Mouse (Mus musculus): Measurements from ENCODE around the gene Mesp1.

Mesp1 gene

GRCm38 (mm10) chr7:79793688-79794087 is at the start of gene Mesp1:
Gene Mesp1, minus strand, starts transcription at chr7:79793788.
- no peak for DNase-seq (ENCODE audit: low read depth, low spot score)

- DNase-seq (ENCODE audit: low read depth, low spot score), result no peak
These were observed 48.6 kb upstream of the Mesp1 start for GRCm38 (mm10) chr7:79842163-79842562.

GRCm38 (mm10) chr7:79837247-79837646 is 43.7 kb upstream of the Mesp1 start:
- no peak for DNase-seq (ENCODE audit: low read depth, low spot score)

GRCm38 (mm10) chr7:79835196-79835595 is 41.6 kb upstream of the Mesp1 start:
- DNase-seq (ENCODE audit: low read depth, low spot score), result no peak

- no peak for DNase-seq (ENCODE audit: low read depth, low spot score)
These were observed 39.4 kb upstream of the Mesp1 start for GRCm38 (mm10) chr7:79832980-79833379.

- peak; percentile 28 for DNase-seq (ENCODE audit: low read depth, low spot score)
These were observed 38.0 kb upstream of the Mesp1 start for GRCm38 (mm10) chr7:79831585-79831984.

GRCm38 (mm10) chr7:79831145-79831544 is 37.6 kb upstream of the Mesp1 start:
- DNase-seq (ENCODE audit: low read depth, low spot score), result no peak

- no peak for DNase-seq (ENCODE audit: low read depth, low spot score)
These were observed 34.8 kb upstream of the Mesp1 start for GRCm38 (mm10) chr7:79828341-79828740.

GRCm38 (mm10) chr7:79822092-79822695 is 28.6 kb upstream of the Mesp1 start:
- DNase-seq (ENCODE audit: low read depth, low spot score), result no peak

- DNase-seq (ENCODE audit: low read depth, low spot score), result no peak
These were observed 26.4 kb upstream of the Mesp1 start for GRCm38 (mm10) chr7:79819996-79820395.

- DNase-seq (ENCODE audit: low read depth, low spot score), result no peak
These were observed 25.9 kb upstream of the Mesp1 start for GRCm38 (mm10) chr7:79819515-79819914.

- DNase-seq (ENCODE audit: low read depth, low spot score), result no peak
These were observed 24.7 kb upstream of the Mesp1 start for GRCm38 (mm10) chr7:79818321-79818720.

- DNase-seq (ENCODE audit: low read depth, low spot score), result no peak
These were observed 19.8 kb upstream of the Mesp1 start for GRCm38 (mm10) chr7:79813409-79813808.

GRCm38 (mm10) chr7:79810611-79811506 is 17.3 kb upstream of the Mesp1 start, which contains the start of gene Mesp2:
Gene Mesp2, plus strand, starts transcription at chr7:79810727.
- peak; percentile 37 for DNase-seq (ENCODE audit: low read depth, low spot score)

- DNase-seq (ENCODE audit: low read depth, low spot score), result no peak
These were observed 15.0 kb upstream of the Mesp1 start for GRCm38 (mm10) chr7:79808561-79808960.

- DNase-seq (ENCODE audit: low read depth, low spot score), result no peak
These were observed 10.3 kb upstream of the Mesp1 start for GRCm38 (mm10) chr7:79803887-79804286.

- no peak for DNase-seq (ENCODE audit: low read depth, low spot score)
These were observed 8.4 kb upstream of the Mesp1 start for GRCm38 (mm10) chr7:79802037-79802436.

- DNase-seq (ENCODE audit: low read depth, low spot score), result no peak
These were observed 7.8 kb upstream of the Mesp1 start for GRCm38 (mm10) chr7:79801391-79801790.

GRCm38 (mm10) chr7:79800336-79800735 is 6.7 kb upstream of the Mesp1 start:
- DNase-seq (ENCODE audit: low read depth, low spot score), result no peak

- DNase-seq (ENCODE audit: low read depth, low spot score), result no peak
These were observed 5.9 kb upstream of the Mesp1 start for GRCm38 (mm10) chr7:79799506-79799905.

- DNase-seq (ENCODE audit: low read depth, low spot score), result peak; percentile 40
These were observed 5.5 kb upstream of the Mesp1 start for GRCm38 (mm10) chr7:79799048-79799447.

- DNase-seq (ENCODE audit: low read depth, low spot score), result no peak
These were observed 5.0 kb upstream of the Mesp1 start for GRCm38 (mm10) chr7:79798606-79799005.

Data from skeletal muscle tissue, adult 2 months (tissue).